Mouse (Mus musculus) heart, embryonic 16.5 days (tissue): ENCODE measurements around the gene Setd7. TPM values are rescaled to one million over a fixed set of nuclear protein-coding genes. Genes with fewer than 3 reads are reported as not detected.
A peak's percentile ranks its signal among the peaks of the same experiment; 100 is the strongest.

Experiments used
- ATAC-seq: fragments of 200-750 bp; cut with Nextera tagmentation; replicated peaks from 2 replicates; pipeline ENCODE4 v1.8.0; 2017; ENCODE audit warnings: moderate number of reproducible peaks; ENCODE audit not compliant: insufficient read depth, low FRiP score; ENCODE audit errors: extremely low read depth
- H3K27ac ChIP-seq: fragments of 300-500 bp; sonication (generic); 2 replicates; pipeline ENCODE4 v1.5.1; 2014; ENCODE audit warnings: mild to moderate bottlenecking, low read length, control low read depth, moderate library complexity
- H3K27me3 ChIP-seq: fragments of 300-500 bp; sonication (generic); 2 replicates; pipeline ENCODE4 v1.6.1; 2014; ENCODE audit warnings: low read length, mixed read lengths; ENCODE audit not compliant: control insufficient read depth, insufficient read depth
- H3K36me3 ChIP-seq: fragments of 300-500 bp; sonication (generic); 2 replicates; pipeline ENCODE4 v1.6.1; 2014; ENCODE audit not compliant: control insufficient read depth, insufficient read depth
- H3K4me1 ChIP-seq: fragments of 300-500 bp; sonication (generic); 2 replicates; pipeline ENCODE4 v1.6.1; 2014; ENCODE audit warnings: low read length, mixed read lengths; ENCODE audit not compliant: control insufficient read depth, insufficient read depth
- H3K4me2 ChIP-seq: fragments of 300-500 bp; sonication (generic); 2 replicates; pipeline ENCODE4 v1.6.1; 2014; ENCODE audit warnings: low read depth, mild to moderate bottlenecking, control low read depth, low read length
- H3K4me3 ChIP-seq: fragments of 300-500 bp; sonication (generic); 2 replicates; pipeline ENCODE4 v1.5.1; 2014; ENCODE audit warnings: mild to moderate bottlenecking, control low read depth, low read length
- H3K9ac ChIP-seq: fragments of 300-500 bp; sonication (generic); 2 replicates; pipeline ENCODE4 v1.6.1; 2014; ENCODE audit warnings: low read length, control low read depth
- H3K9me3 ChIP-seq: fragments of 300-500 bp; sonication (generic); replicated peaks from 2 replicates; pipeline ENCODE4 v1.6.1; 2016; ENCODE audit warnings: low read length; ENCODE audit not compliant: control insufficient read depth
- WGBS: fragments of 180-500 bp; shearing (Covaris S2); extraction: QIAGEN DNeasy Blood & Tissue Kit; methylation state at CpG from one replicate; pipeline ENCODE4 v1.1.7; 2014; 5-methylcytosine and 5-hydroxymethylcytosine counted together
- polyA plus RNA-seq: library from polyadenylated mRNA; unstranded; fragments of >200 nt; fragmentation: Nextera tagmentation; extraction: Ambion mirVana; gene quantifications from 2 replicates; pipeline ENCODE4 v1.2.1, GENCODE M21; 2015

Setd7 gene
- polyA plus RNA-seq, 1 experiment from 2014 or later, result 5.0 TPM

DNA sequence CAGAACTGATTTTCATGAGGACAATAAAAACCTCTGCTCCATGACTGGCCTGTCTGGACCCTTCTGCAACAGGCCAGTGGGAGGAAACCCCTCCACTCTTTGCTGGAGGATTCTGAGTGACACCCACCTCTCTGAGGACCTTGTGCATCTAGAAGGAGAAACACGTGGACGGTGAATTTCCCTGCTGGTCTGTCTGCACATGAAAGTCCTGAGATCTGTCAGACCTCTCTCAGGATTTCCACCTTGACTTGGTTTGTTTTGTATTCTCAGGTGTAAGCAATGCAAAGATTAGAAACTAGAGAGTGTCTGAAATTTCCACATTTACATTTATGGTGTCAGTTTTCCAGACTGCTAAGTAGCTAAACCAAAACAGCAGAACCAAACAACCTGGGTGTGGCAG is 8.5 kb downstream of the Setd7 start:
- Histone ChIP-seq H3K27me3 (no peaks in the 10 kb centered on the region), H3K9ac (peak overlapping the region; percentile 71; the same call in 1 of the 2 replicates), H3K9me3 (no peaks in the 10 kb centered on the region), H3K4me2 (no peak overlapping the region), H3K4me1 (peaks cover 36% of the 10 kb centered on the region), H3K27ac (peak overlapping the region; percentile 79), H3K36me3 (peaks cover 14% of the 10 kb centered on the region), H3K4me3 (no peak overlapping the region)
- WGBS, result 66% methylated on average over 2 of the region's 2 CpGs
- no peak for ATAC-seq

DNA sequence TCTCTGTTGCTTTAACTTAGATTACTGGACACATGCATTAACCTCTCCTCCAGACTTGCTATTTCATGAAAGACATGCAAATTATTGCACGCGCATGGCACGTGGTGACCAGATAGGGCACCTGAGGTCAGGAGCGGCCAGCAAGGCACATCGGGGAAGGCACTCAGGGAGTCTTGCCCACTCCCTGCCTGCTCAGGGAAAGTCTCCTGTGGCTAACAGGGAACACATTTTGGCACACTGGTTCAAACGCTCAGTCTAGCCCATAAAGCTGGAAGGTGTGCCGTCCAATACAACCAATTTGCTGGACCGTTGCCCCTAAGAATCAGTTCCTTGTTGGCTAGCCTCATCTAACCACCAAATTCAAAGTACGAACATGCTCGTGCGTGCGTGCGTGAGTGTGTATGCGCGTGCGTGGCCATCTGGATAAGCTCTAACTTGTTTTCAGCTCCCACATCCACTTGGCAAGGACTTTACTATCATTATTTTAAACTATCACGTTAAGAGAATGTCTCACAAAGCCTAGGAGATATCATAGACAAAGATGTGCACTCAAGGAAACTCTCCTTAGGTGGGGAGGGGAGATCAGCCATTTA is 11.6 kb downstream of the Setd7 start:
- Histone ChIP-seq H3K4me1 (peaks cover 24% of the 10 kb centered on the region), H3K4me2 (no peak overlapping the region), H3K36me3 (peaks cover 15% of the 10 kb centered on the region), H3K9me3 (no peaks in the 10 kb centered on the region), H3K27ac (no peak overlapping the region), H3K27me3 (no peaks in the 10 kb centered on the region), H3K9ac (no peak overlapping the region), H3K4me3 (no peak overlapping the region)
- WGBS, result 87% methylated on average over 17 of the region's 17 CpGs
- ATAC-seq, result no peak

DNA sequence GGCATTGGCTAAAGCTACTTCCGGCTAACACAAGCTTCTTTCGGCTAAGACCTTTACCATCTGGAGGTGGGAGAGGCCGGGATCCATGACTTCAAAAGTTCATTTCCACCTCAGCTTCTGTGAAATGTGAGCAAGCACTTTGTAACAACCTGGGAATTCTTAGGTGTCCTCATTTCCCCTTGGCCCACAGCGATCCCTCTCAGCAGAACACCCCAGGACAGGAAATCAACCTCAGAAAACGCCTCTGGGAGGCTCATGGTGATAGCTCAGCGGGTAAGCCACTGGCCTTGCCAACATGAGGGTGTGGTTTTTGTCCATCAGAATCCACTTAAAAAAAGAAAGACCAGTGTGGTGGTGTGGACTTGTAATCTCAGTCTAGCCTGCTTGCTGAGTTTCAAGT is 13.1 kb downstream of the Setd7 start:
- 70% methylated on average over 6 of the region's 6 CpGs for WGBS

DNA sequence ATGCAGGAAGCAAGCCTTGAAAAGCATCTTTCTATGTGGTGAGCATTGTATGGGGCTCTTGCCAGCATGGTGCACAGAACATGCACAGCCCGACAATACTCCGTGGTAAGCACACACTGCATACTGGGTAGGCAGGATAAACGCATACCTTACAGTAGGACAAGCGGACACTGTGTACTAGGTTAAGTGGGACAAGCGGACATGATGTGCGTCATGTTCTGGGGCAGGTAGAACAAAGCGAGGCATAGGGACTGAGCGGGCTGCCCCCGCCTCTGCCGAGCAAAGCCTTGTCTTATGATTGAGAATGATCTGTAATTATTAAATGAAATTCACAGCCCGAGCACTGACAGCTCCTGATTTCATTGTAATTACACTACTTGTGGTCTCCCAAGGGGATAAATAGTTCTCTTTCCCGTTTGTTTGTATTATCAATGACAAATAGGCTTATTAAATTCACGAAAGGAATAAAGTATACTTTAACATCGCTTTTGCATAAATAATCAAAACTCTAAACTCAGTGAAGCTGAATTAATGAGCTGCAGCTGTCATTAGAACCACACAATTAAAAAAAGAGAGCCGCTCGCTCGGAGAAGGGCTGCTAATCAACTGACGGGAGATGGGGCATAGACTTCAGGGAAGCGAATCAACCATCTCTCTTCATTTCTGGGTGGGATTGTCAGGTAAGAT is 16.1 kb downstream of the Setd7 start:
- Histone ChIP-seq H3K27me3 (no peaks in the 10 kb centered on the region), H3K4me1 (peaks cover 4% of the 10 kb centered on the region; the same call in 1 of the 2 replicates), H3K4me3 (no peak overlapping the region), H3K9me3 (no peaks in the 10 kb centered on the region), H3K36me3 (peaks cover 25% of the 10 kb centered on the region), H3K9ac (no peak overlapping the region), H3K4me2 (no peak overlapping the region), H3K27ac (no peak overlapping the region)
- no peak for ATAC-seq
- WGBS, result 90% methylated on average over 19 of the region's 19 CpGs

More for the DNA sequence above, 13.1 kb downstream of the Setd7 start:
- Histone ChIP-seq H3K9ac (no peak overlapping the region), H3K4me3 (no peak overlapping the region), H3K36me3 (peaks cover 16% of the 10 kb centered on the region), H3K27ac (no peak overlapping the region), H3K4me1 (peaks cover 9% of the 10 kb centered on the region), H3K4me2 (no peak overlapping the region), H3K27me3 (no peaks in the 10 kb centered on the region), H3K9me3 (no peaks in the 10 kb centered on the region)
- no peak for ATAC-seq

DNA sequence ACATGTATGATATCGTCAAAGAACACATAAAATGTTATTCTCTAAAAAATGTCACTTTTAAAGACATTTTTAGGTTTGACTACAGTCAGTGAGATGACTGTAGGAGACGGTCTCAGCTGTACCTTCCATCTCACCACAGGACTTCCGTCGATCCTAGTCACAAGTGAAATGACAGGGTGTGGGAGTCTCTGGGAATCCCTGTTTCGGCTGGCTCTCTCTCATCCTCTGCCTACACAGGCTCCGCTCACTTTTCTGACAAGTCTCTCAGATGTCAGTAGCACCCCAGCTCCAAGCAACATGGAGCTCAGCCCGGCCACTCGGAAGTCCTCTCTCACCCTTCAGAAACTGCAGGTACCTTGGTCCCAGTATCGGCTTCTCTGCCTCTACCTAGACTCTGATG is 20.0 kb downstream of the Setd7 start:
- H3K4me2 ChIP-seq, result no peak overlapping the region
- H3K27ac ChIP-seq, result no peak overlapping the region
- no peaks in the 10 kb centered on the region for H3K4me1 ChIP-seq
- H3K9ac ChIP-seq, result no peak overlapping the region
- no peak overlapping the region for H3K4me3 ChIP-seq
- WGBS, result 90% methylated on average over 9 of the region's 9 CpGs
- no peaks in the 10 kb centered on the region for H3K27me3 ChIP-seq
- peaks cover 44% of the 10 kb centered on the region for H3K36me3 ChIP-seq
- no peaks in the 10 kb centered on the region for H3K9me3 ChIP-seq
- ATAC-seq, result no peak

DNA sequence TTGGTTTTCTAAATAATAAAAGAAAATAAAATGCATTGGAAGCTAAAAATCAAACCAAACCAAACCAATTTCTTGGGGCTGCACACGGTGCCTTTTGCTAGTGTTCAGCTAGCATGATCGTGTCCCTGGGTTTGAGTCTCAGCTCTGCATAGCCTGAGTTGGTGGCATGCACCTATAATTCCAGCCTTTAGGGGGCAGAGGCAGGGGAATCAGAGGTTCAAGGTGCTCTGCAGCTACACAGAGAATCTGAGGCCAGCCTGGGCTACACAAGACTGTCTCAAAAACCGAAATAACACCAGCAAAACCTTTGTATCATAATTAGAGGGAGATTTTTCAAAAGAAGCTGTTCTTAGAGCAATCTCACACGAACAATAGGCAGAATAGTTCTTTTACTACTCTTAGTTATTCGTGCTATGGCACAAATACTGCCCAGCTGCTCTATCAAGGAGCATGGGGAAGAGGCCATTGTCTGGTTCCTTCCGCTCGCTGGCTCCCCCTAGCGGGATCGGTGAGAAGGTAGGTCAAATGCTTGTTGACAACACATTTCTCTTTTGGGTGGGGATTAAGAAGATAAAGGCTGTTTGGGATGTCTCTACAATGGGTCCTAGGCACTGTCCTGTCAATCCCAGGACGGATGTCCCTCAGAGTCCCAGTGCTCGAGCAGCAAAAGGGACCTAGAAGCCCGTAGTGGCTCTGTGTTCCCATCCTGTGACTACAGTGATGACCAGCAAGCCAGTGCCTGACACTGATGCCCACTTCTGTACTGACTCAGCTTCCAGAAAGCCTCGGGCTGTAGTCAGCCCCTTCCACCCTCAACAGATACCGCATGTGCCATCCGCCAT is 20.9 kb downstream of the Setd7 start:
- Histone ChIP-seq H3K4me2 (no peak overlapping the region), H3K4me1 (no peaks in the 10 kb centered on the region), H3K4me3 (no peak overlapping the region), H3K36me3 (peaks cover 52% of the 10 kb centered on the region), H3K27ac (no peak overlapping the region), H3K27me3 (no peaks in the 10 kb centered on the region), H3K9ac (no peak overlapping the region), H3K9me3 (no peaks in the 10 kb centered on the region)
- WGBS, result 54% methylated on average over 15 of the region's 15 CpGs
- ATAC-seq, result peak; percentile 51; the same call in 1 of the 2 replicates

DNA sequence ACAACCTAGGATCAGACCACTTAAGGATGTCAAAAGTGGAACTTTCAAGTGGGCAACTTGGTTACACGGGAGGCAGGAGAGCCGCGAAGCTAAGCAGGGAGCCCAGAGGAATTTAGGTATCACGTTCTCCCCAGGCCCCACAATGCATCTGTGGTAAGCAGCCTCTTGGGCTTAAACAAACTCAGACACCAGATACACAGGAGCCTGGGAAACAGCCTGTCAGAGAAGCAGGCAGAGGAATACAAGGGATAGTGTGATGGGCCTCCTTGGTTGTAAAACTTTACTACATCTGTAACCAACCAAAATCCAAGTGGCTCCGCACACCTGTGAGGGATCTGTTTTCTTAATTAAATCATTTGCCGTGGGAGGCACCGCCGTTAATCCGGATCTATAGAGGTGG is 26.7 kb downstream of the Setd7 start:
- ATAC-seq, result no peak
- Histone ChIP-seq H3K4me2 (no peak overlapping the region), H3K9ac (no peak overlapping the region), H3K27ac (no peak overlapping the region), H3K27me3 (no peaks in the 10 kb centered on the region), H3K4me1 (no peaks in the 10 kb centered on the region), H3K36me3 (peaks cover 82% of the 10 kb centered on the region), H3K4me3 (no peak overlapping the region), H3K9me3 (no peaks in the 10 kb centered on the region)
- WGBS, result 73% methylated on average over 9 of the region's 9 CpGs

DNA sequence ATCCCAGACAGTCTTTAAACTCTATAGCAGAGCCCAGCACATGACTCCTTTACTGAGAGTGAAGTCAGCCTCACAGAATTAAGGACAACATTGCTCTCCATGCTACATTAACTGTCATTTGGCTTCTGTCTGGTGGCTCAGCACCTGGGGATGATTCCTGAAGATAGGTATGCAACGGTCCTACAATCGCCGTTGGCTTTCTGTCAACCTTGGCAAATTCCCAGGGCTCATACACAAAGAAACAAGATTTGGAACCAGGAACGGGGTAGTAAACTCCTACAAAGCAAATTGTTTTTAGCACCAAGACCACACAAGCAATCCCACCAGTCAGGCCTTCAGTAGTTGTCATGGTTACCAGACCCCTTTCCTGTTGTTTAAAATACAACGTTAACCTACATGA is 27.1 kb downstream of the Setd7 start:
- Histone ChIP-seq H3K4me1 (no peaks in the 10 kb centered on the region), H3K4me3 (no peak overlapping the region), H3K9ac (no peak overlapping the region), H3K27me3 (no peaks in the 10 kb centered on the region), H3K36me3 (peaks cover 83% of the 10 kb centered on the region), H3K9me3 (no peaks in the 10 kb centered on the region), H3K4me2 (no peak overlapping the region), H3K27ac (no peak overlapping the region)
- WGBS, result 74% methylated on average over 5 of the region's 5 CpGs
- no peak for ATAC-seq

DNA sequence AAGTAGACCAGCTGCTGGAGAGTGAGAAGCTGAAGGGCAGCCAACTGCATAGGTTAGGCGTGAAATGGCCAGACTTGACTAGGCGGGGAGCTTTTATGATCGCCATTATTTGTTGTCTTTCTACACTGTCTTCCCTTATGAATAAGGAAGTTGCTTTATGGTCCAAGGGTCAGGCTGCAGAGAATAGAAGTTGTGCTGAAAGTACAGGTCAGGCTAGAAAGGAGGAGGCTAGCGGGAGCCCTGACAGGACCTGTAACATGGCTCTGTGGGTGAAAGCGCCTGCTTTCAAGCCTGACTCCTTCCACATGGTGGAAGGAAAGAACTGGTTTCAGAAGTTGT is 28.4 kb downstream of the Setd7 start:
- H3K36me3 ChIP-seq, result peaks cover 80% of the 10 kb centered on the region
- H3K9me3 ChIP-seq, result no peaks in the 10 kb centered on the region
- no peak overlapping the region for H3K4me3 ChIP-seq
- no peaks in the 10 kb centered on the region for H3K27me3 ChIP-seq
- ATAC-seq, result no peak; the same call in 1 of the 2 replicates
- no peak overlapping the region for H3K9ac ChIP-seq
- WGBS, result 77% methylated on average over 5 of the region's 5 CpGs
- no peak overlapping the region for H3K27ac ChIP-seq
- no peaks in the 10 kb centered on the region for H3K4me1 ChIP-seq
- H3K4me2 ChIP-seq, result no peak overlapping the region
